Mouse (Mus musculus) erythroblast, embryonic 14.5 days (primary cell): Measurements from ENCODE around the gene Coro2a. TPM values are rescaled to one million over a fixed set of nuclear protein-coding genes. Genes with fewer than 3 reads are reported as not detected.

Experiments
- H3K27me3 ChIP-seq: 2 replicates; pipeline ENCODE4 v1.6.1; 2012; ENCODE audit warnings: inconsistent platforms; ENCODE audit not compliant: control insufficient read depth
- H3K36me3 ChIP-seq: 2 replicates; pipeline ENCODE4 v1.6.1; 2012; ENCODE audit warnings: mild to moderate bottlenecking, inconsistent platforms; ENCODE audit not compliant: control insufficient read depth
- H3K4me1 ChIP-seq: 2 replicates; pipeline ENCODE4 v1.6.1; 2012; ENCODE audit warnings: inconsistent platforms; ENCODE audit not compliant: control insufficient read depth
- H3K4me3 ChIP-seq: replicated peaks from 2 replicates; pipeline ENCODE3; 2012; ENCODE audit warnings: moderate library complexity, mild to moderate bottlenecking, inconsistent platforms
- H3K9me3 ChIP-seq: 2 replicates; pipeline ENCODE4 v1.6.1; 2012; ENCODE audit warnings: low read length, inconsistent platforms, mixed read lengths; ENCODE audit not compliant: control insufficient read depth
- GATA1 ChIP-seq: IDR thresholded peaks from 2 replicates; pipeline ENCODE4 v1.6.1; 2012; ENCODE audit warnings: low read length, inconsistent platforms, mixed read lengths
- TAL1 ChIP-seq: IDR thresholded peaks from 3 replicates; pipeline ENCODE4 v1.6.1; 2012; ENCODE audit warnings: low read length, inconsistent platforms, mixed read lengths
- polyA plus RNA-seq: library from polyadenylated mRNA; stranded (reverse); fragments of >175 nt; gene quantifications from 2 replicates; pipeline ENCODE4 v1.2.3, GENCODE M21; 2012

Coro2a gene
- polyA plus RNA-seq, 1 experiment: 0.21 TPM

DNA sequence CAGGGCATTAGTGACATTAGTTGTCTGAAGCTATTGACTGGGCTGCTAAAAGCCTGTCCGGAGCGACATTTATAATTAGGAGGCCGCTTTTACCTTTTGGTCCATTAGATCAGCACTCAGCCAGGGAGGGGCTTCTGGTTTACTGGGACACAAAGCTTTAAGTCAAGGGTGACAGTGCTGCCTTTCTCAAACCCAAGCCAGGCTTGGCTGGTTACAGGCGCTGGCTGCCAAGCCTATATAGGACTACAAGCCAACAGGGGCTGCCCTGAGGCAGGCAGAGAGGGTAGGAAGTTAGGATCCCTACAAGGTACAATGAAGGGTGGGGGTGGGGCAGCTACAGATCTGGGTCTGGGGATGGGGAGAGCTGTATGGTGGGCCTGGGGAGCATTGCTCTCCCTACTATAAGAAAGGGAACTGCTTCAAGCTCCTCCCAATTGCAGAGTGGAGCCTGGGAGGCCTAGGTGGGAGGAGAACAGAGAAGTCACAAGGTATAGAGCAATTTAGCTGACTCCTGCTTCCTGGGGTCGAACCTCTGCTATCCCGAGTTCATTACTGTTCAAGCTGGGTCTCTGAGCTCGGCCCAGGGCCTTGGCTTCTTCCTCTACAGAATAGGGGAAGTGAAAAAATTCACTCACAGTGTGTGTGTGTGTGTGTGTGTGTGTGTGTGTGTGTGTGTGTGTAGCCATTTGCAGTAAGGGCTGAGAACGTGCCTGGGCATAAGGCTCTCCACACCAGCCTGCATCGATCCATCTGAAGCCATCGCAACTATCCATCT, 47.5 kb downstream of the Coro2a start:
- peaks cover 8% of the 10 kb centered on the region for H3K4me1 ChIP-seq

DNA sequence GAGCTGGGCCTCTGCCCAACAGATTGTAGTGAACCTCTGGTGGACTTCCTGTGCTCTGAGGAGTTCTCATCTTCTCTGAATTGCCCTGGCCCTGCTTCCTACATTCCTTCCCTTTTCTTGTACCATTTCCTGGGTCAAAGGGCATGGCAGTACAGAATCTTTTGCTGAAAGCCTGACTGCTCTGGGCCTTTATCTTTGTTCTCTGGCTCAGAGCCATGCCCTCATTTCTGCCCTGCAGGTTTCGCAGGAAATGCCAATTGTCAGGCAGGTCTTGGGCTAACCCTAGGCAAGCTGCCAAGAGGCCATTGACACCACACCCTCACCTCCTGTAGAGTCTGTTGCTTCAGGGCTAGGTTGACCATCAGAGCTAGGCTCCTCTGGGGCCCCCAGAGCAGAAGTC, 48.1 kb downstream of the Coro2a start:
- H3K9me3 ChIP-seq: no peaks in the 10 kb centered on the region
- no peak overlapping the region for H3K4me3 ChIP-seq
- TF ChIP-seq TAL1 (no peak), GATA1 (no peak)
- H3K36me3 ChIP-seq: no peaks in the 10 kb centered on the region
- H3K27me3 ChIP-seq: no peaks in the 10 kb centered on the region
- peaks cover 5% of the 10 kb centered on the region for H3K4me1 ChIP-seq

More for the DNA sequence above, 47.5 kb downstream of the Coro2a start:
- no peaks in the 10 kb centered on the region for H3K27me3 ChIP-seq
- H3K9me3 ChIP-seq: no peaks in the 10 kb centered on the region
- no peak overlapping the region for H3K4me3 ChIP-seq
- H3K36me3 ChIP-seq: no peaks in the 10 kb centered on the region
- TF ChIP-seq GATA1 (no peak), TAL1 (no peak)

DNA sequence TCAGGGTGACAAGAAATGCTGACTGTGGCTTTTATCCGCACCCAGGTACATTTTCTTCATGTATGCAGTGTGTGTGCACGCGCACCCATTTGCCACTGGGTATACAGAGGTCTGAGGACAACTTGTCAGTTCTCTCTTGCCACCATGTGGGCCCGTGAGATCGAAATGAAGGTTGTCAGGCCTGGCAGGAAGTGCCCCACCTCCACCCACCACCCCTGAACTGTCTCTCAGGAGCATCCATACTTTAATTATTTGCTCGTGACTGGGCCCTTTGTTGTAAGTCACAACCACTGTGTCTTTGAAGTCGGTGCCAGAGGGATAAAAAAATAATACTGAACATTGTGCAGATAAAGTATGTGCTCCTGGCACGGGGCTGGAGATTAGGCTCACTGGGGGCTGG, 51.6 kb downstream of the Coro2a start:
- H3K9me3 ChIP-seq: no peaks in the 10 kb centered on the region
- no peak for TF ChIP-seq GATA1
- TF ChIP-seq TAL1: no peak
- H3K4me1 ChIP-seq: no peaks in the 10 kb centered on the region
- H3K4me3 ChIP-seq: no peak overlapping the region
- H3K27me3 ChIP-seq: no peaks in the 10 kb centered on the region
- H3K36me3 ChIP-seq: no peaks in the 10 kb centered on the region

GRCm38 (mm10) chr4:46549979-46550378, 52.0 kb downstream of the Coro2a start:
- no peaks in the 10 kb centered on the region for H3K36me3 ChIP-seq

GRCm38 (mm10) chr4:46546709-46547108, 55.3 kb downstream of the Coro2a start:
- H3K9me3 ChIP-seq: no peaks in the 10 kb centered on the region
- H3K36me3 ChIP-seq: no peaks in the 10 kb centered on the region
- H3K4me3 ChIP-seq: no peak overlapping the region
- no peaks in the 10 kb centered on the region; the same call in 1 of the 2 replicates for H3K4me1 ChIP-seq
- TF ChIP-seq TAL1: no peak
- TF ChIP-seq GATA1: no peak
- no peaks in the 10 kb centered on the region for H3K27me3 ChIP-seq

More at GRCm38 (mm10) chr4:46549979-46550378, 52.0 kb downstream of the Coro2a start:
- H3K4me3 ChIP-seq: no peak overlapping the region
- no peaks in the 10 kb centered on the region for H3K27me3 ChIP-seq
- no peaks in the 10 kb centered on the region for H3K4me1 ChIP-seq
- TF ChIP-seq GATA1 (no peak), TAL1 (no peak)
- H3K9me3 ChIP-seq: no peaks in the 10 kb centered on the region

DNA sequence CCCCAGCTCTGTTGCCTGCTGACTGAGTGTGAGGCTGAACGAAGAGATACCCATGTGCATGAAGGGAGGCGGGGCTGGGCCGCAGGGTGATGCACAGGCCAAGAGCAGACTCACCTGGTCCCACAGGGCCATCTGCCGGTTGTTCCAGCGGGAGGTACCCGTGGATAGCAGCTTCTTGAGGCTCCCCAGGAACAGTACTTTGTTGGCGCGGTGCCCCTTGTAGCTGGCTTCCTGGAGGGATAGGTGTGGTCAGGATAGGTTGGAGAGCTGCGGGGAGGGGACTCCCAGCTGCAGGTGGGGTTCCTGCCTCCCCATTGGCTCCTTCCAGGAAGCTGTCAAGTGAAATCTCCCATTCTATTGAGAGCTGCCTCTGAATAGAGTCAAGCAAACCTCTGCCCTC, 56.5 kb downstream of the Coro2a start:
- TF ChIP-seq GATA1 (no peak), TAL1 (no peak)
- Histone ChIP-seq H3K36me3 (no peaks in the 10 kb centered on the region), H3K27me3 (no peaks in the 10 kb centered on the region; the same call in 1 of the 2 replicates), H3K9me3 (no peaks in the 10 kb centered on the region), H3K4me3 (no peak overlapping the region), H3K4me1 (peaks cover 1% of the 10 kb centered on the region; the same call in 1 of the 2 replicates)

DNA sequence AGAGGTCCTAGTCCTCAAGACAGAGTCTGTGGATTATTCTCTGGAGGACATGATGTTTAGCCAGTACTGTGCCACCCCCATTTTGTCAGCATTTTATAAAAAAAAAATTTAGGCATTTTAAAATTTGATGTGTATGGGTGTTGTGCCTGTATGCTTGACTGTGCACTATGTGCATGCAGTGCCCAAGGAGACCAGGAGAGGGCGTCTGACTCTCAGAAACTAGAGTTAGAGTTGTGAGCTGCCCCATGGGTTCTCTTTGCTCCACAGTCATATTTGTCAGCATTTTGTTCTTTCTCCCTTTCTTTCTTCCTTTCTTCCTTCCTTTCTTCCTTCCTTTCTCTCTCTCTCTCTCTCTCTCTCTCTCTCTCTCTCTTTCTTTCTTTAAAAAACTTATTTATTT, 57.7 kb downstream of the Coro2a start:
- Histone ChIP-seq H3K4me3 (no peak overlapping the region), H3K9me3 (no peaks in the 10 kb centered on the region), H3K27me3 (peaks cover 2% of the 10 kb centered on the region; the same call in 1 of the 2 replicates), H3K36me3 (no peaks in the 10 kb centered on the region), H3K4me1 (peaks cover 1% of the 10 kb centered on the region; the same call in 1 of the 2 replicates)
- no peak for TF ChIP-seq GATA1

DNA sequence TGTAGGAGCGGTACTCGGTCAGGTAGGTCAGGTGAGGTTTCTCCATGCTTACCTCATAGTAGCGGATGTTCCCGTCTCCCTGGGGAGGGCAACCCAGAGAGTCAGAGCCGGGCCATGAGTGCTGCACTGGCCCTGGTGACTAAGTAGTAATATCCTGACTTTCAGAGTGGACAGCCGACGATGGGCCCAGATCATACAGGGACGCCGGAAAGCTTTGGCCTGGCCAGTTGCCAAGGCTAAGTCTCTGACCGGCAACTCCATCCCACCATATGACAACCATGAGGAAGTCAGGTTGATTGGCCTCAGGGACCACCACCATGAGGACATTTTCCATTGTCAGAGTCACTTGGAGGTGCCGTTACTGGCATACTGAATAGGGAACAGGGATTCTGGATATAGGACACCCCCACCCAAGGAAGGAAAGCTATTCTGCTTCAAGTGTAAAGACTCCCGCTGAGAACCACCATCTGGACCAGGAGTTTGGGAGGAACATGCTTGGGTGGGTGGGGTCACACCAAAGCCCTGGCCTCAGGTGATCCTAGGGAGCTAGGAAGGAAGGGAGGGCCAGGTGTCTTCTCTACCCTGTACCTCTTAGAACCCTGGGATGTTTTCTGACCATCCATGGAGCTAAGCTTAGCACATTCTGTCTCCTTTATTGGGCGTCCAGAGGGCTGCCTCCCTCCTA, 58.5 kb downstream of the Coro2a start:
- Histone ChIP-seq H3K36me3 (no peaks in the 10 kb centered on the region), H3K4me3 (no peak overlapping the region), H3K9me3 (no peaks in the 10 kb centered on the region), H3K27me3 (peaks cover 3% of the 10 kb centered on the region), H3K4me1 (peaks cover 1% of the 10 kb centered on the region; the same call in 1 of the 2 replicates)
- TF ChIP-seq TAL1 (no peak), GATA1 (no peak)

- TF ChIP-seq GATA1 (no peak), TAL1 (no peak)
- H3K36me3 ChIP-seq: no peaks in the 10 kb centered on the region
- peaks cover 1% of the 10 kb centered on the region; the same call in 1 of the 2 replicates for H3K4me1 ChIP-seq
- no peak overlapping the region for H3K4me3 ChIP-seq
- peaks cover 21% of the 10 kb centered on the region for H3K27me3 ChIP-seq
- H3K9me3 ChIP-seq: no peaks in the 10 kb centered on the region
Observed at GRCm38 (mm10) chr4:46541707-46542106, 60.3 kb downstream of the Coro2a start.
